Mouse (Mus musculus) layer of hippocampus, postnatal 10 days (tissue): ENCODE measurements around the gene 1190002N15Rik. TPM values are rescaled to one million over a fixed set of nuclear protein-coding genes. Genes with fewer than 3 reads are reported as not detected.

Experiments used
- total RNA-seq, 2 experiments: library from RNA; stranded (reverse); gene quantifications; 2 replicates each; pipeline ENCODE4 v1.2.3; 2021

Gene 1190002N15Rik
- total RNA-seq, 2 experiments from 2014 or later: 17.5 to 18.1 TPM

Other genes with a start within 250 kb of the 1190002N15Rik start
- gene Slc9a9, start 131.8 kb upstream of the 1190002N15Rik start, total RNA-seq: 10 to 100 TPM; 14.7 to 16.7 TPM